Mouse (Mus musculus) skeletal muscle tissue, adult 2 months (tissue): ENCODE measurements at regions not wholly inside any gene's neighbourhood (a gene's known extent, or its start where the extent isn't known, plus 50 kb on each side); places are given as distances from the start of the nearest gene placed in this dataset.

ENCODE experiments used
- DNase-seq: peaks from one replicate; pipeline ENCODE4 v3.0.0-alpha.2; 2012; ENCODE audit warnings: low read depth, low spot score

DNA sequence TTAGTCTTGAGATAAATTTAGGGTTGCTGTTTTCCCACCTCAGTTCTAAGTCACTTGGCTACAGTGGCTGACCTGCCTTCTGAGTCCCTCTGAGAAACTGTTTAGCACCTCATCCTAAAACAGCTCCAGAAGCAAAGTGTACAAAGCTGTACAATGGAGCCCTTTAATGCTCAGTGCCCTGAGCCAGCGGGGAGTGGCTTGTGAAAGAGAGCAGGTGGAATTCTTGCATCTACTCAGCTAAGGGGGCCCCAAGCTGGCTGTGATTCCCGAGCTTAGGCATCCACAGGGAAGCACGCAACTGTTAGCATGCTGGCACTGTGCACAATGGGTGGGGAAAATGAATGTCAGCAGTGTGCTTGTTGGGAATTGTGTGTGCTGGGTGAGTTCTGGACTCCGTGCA, 63.2 kb upstream of the Kcnj15 start:
- DNase-seq: no peak

DNA sequence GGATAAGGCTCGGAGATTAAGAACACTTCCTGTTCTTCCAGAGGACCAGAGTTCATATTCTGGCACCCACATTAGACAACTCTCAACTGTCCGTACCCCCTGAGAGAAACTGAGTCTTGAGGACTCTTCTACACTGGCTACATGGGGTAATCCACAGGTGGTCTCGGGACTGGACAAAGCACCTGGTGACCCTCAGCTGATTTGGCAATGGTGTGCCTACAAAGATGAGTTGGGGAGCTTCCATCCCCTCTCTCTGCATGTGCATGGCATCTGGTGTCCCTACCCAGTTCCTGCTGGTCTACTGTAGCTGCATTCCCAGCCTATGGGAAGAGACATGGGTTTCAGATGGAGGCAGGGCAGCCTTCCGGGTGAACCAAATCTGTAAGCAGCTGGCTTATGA, 61.2 kb upstream of the Kcnj15 start:
- no peak for DNase-seq

DNA sequence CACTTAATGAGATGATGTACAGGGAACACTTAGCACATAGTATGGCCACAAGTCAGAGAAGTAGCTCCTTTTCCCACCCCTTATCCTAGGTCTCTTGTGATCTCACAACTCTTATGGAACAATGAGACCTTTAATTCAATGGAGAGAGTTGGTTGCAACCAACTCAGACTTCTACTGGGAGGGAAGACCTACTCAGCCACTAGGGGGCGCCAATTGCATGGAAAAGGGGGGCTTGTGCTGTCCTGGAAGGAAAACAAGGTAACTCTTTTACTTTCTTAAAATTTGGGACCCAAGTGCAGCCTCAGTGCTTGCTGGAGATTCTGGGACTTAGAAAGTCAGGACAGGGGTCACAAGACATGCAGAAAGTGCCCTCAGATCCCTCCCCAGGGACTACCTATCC, 60.7 kb upstream of the Kcnj15 start:
- DNase-seq: peak; percentile 40

GRCm38 (mm10) chr16:95198795-95199563, 58.4 kb upstream of the Kcnj15 start:
- no peak for DNase-seq

DNA sequence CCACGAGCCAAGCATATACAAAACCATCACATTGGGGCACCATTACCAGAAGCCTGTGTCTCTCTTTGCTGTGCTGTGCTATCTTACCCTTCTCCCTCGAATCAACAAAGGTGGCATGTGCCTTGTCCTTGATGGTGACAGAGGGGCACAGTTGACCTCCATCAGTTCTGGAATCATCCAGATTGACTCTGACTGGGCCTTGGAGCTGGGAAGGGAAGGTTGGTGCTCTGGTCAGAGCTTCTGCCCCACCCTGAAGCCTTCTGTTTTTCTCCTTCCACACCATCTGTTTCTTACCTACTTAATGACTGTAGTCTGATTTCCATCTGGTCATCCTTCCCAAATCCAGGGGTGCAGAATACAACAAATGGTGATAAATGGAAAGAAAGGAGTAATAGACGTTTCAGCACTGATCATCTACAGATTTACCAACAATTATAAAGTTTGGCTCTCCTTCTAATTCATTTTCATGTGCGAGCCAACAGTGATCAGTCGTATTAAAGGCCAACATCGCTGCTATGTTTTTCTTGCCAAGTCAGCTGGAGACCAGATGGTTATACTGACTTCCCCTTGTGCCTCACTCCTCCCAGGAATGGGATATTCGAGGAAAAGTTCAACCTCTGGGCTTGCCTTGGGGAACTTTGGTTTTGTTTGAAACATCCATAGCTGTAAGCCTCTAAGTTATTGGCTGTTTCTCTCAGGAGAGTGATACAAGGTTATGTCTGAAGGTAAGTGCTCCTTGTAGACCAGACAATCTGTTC, 55.1 kb upstream of the Kcnj15 start:
- no peak for DNase-seq

- no peak for DNase-seq
Measured at GRCm38 (mm10) chr16:95203026-95203425, 54.3 kb upstream of the Kcnj15 start.

GRCm38 (mm10) chr16:95203790-95204189, 53.6 kb upstream of the Kcnj15 start:
- no peak for DNase-seq

GRCm38 (mm10) chr16:95204507-95204906, 52.9 kb upstream of the Kcnj15 start:
- no peak for DNase-seq

DNA sequence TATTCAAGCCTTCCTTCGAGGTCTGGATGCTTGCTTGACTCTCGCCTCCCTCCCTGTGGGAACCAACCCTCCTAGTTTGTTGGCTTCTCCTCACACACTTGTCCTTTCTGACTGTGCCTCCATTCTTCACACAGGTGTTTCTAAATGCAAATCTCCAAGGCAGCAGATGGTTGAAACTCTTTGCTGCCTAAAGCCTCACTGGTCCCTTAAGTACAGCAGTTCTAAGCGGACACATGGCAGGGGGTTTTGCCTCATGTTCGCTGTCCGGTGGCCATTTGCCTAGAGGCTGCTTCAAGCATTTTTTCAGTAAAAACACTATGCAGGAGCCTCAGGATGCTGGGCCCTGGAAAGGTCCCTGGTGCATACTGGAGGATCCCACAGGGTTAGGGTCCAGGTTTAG, 50.9 kb upstream of the Kcnj15 start:
- DNase-seq: no peak

- no peak for DNase-seq
Measured at GRCm38 (mm10) chr16:95207547-95207946, 49.8 kb upstream of the Kcnj15 start.
